Mouse (Mus musculus): ENCODE data around the gene Gm826.

Gene Gm826

GRCm38 (mm10) chr2:160334111-160334661 lies at the start of gene Gm826:
TSS of gene Gm826 (minus strand) at chr2:160334162.
- DNase-seq, result peak; percentile 63

- no peak for DNase-seq
These were observed 49.5 kb upstream of the Gm826 start for GRCm38 (mm10) chr2:160383418-160383817.

GRCm38 (mm10) chr2:160378271-160378670 lies 44.3 kb upstream of the Gm826 start:
- peak; percentile 77 for DNase-seq

- DNase-seq, result no peak
These were observed 42.3 kb upstream of the Gm826 start for GRCm38 (mm10) chr2:160376236-160376635.

- DNase-seq, result no peak
These were observed 35.9 kb upstream of the Gm826 start for GRCm38 (mm10) chr2:160369653-160370420.

GRCm38 (mm10) chr2:160368422-160369357 lies 34.7 kb upstream of the Gm826 start:
- DNase-seq, result peak; percentile 30

- peak; percentile 94 for DNase-seq
These were observed 33.7 kb upstream of the Gm826 start for GRCm38 (mm10) chr2:160367448-160368208.

- DNase-seq, result peak; percentile 98
These were observed 33.0 kb upstream of the Gm826 start, which contains the start of gene Mafb for GRCm38 (mm10) chr2:160366980-160367338. TSS of gene Mafb (minus strand) at chr2:160367065.

GRCm38 (mm10) chr2:160366111-160366979 lies 32.4 kb upstream of the Gm826 start:
- DNase-seq, result no peak

- DNase-seq, result peak; percentile 62
These were observed 31.3 kb upstream of the Gm826 start for GRCm38 (mm10) chr2:160365107-160365911.

- no peak for DNase-seq
These were observed 30.7 kb upstream of the Gm826 start for GRCm38 (mm10) chr2:160364666-160365065.

- no peak for DNase-seq
These were observed 30.2 kb upstream of the Gm826 start for GRCm38 (mm10) chr2:160364128-160364650.

GRCm38 (mm10) chr2:160363201-160363600 lies 29.2 kb upstream of the Gm826 start:
- no peak for DNase-seq

GRCm38 (mm10) chr2:160361442-160362121 lies 27.6 kb upstream of the Gm826 start:
- DNase-seq, result no peak

- no peak for DNase-seq
These were observed 26.4 kb upstream of the Gm826 start for GRCm38 (mm10) chr2:160360234-160360874.

- DNase-seq, result no peak
These were observed 24.9 kb upstream of the Gm826 start for GRCm38 (mm10) chr2:160358896-160359295.

GRCm38 (mm10) chr2:160357442-160357841 lies 23.5 kb upstream of the Gm826 start:
- DNase-seq, result no peak

GRCm38 (mm10) chr2:160356132-160356531 lies 22.2 kb upstream of the Gm826 start:
- peak; percentile 51 for DNase-seq

GRCm38 (mm10) chr2:160354319-160354718 lies 20.4 kb upstream of the Gm826 start:
- no peak for DNase-seq

Measured in kidney, postnatal 10 days (tissue).